Mouse (Mus musculus) forebrain, postnatal 0 days (tissue): ENCODE data around the gene Cdhr1. TPM values are rescaled to one million over a fixed set of nuclear protein-coding genes. Genes with fewer than 3 reads are reported as not detected.
A peak's percentile ranks its signal among the peaks of the same experiment; 100 is the strongest.

Source experiments
- ATAC-seq: fragments of 200-750 bp; cut with Nextera tagmentation; 2 replicates; pipeline ENCODE4 v1.8.0; 2017; ENCODE audit warnings: mild to moderate bottlenecking, moderate library complexity
- DNase-seq: peaks from one replicate; pipeline ENCODE4 v3.0.0-alpha.2; 2015
- H3K27ac ChIP-seq: fragments of 300-500 bp; sonication (generic); 2 replicates; pipeline ENCODE4 v1.5.1; 2014; ENCODE audit warnings: low read depth, mild to moderate bottlenecking, antibody characterized with exemption, low read length, moderate library complexity, mixed read lengths
- H3K27me3 ChIP-seq: fragments of 300-500 bp; sonication (generic); 2 replicates; pipeline ENCODE4 v1.6.1; 2014; ENCODE audit warnings: mild to moderate bottlenecking, low read length, mixed read lengths; ENCODE audit not compliant: insufficient read depth
- H3K36me3 ChIP-seq: fragments of 300-500 bp; sonication (generic); 2 replicates; pipeline ENCODE4 v1.6.1; 2014; ENCODE audit warnings: mild to moderate bottlenecking, moderate library complexity; ENCODE audit not compliant: insufficient read depth
- H3K4me1 ChIP-seq: fragments of 300-500 bp; sonication (generic); 2 replicates; pipeline ENCODE4 v1.6.1; 2014; ENCODE audit warnings: antibody characterized with exemption; ENCODE audit not compliant: insufficient read depth
- H3K4me2 ChIP-seq: fragments of 300-500 bp; sonication (generic); 2 replicates; pipeline ENCODE4 v1.6.1; 2014; ENCODE audit warnings: low read depth, mild to moderate bottlenecking, moderate library complexity
- H3K4me3 ChIP-seq: fragments of 300-500 bp; sonication (generic); 2 replicates; pipeline ENCODE4 v1.5.1; 2014; ENCODE audit warnings: low read depth, low read length, mixed read lengths
- H3K9ac ChIP-seq: fragments of 300-500 bp; sonication (generic); 2 replicates; pipeline ENCODE4 v1.6.1; 2014; ENCODE audit warnings: mild to moderate bottlenecking
- H3K9me3 ChIP-seq: fragments of 300-500 bp; sonication (generic); 2 replicates; pipeline ENCODE4 v1.6.1; 2016; ENCODE audit warnings: low read length
- CTCF ChIP-seq: sonication (generic); IDR thresholded peaks from 2 replicates; pipeline ENCODE4 v1.5.1; 2016; ENCODE audit warnings: antibody characterized with exemption, control low read depth, low read depth
- WGBS: fragments of 180-500 bp; shearing (Covaris S2); extraction: QIAGEN DNeasy Blood & Tissue Kit; methylation state at CpG from one replicate; pipeline ENCODE4 v1.1.7; 2014; 5-methylcytosine and 5-hydroxymethylcytosine counted together
- polyA plus RNA-seq: library from polyadenylated mRNA; unstranded; fragments of >200 nt; fragmentation: Nextera tagmentation; extraction: Ambion mirVana; gene quantifications from 2 replicates; pipeline ENCODE4 v1.2.1, GENCODE M21; 2015
- total RNA-seq: library from RNA; depleted of rRNA; stranded (reverse); fragments of >200 nt; gene quantifications from 2 replicates; pipeline ENCODE4 v1.2.3, GENCODE M21; 2014

The Cdhr1 gene
- total and polyA plus RNA-seq, 2 experiments from 2014 or later, result 10.1 to 16.3 TPM

GRCm38 (mm10) chr14:37109975-37110374, 11.8 kb upstream of the Cdhr1 start:
- Histone ChIP-seq H3K4me1 (no peaks in the 10 kb centered on the region), H3K36me3 (no peaks in the 10 kb centered on the region), H3K9me3 (no peaks in the 10 kb centered on the region), H3K27ac (no peak overlapping the region), H3K4me2 (no peak overlapping the region), H3K27me3 (no peaks in the 10 kb centered on the region), H3K9ac (no peak overlapping the region), H3K4me3 (no peak overlapping the region)
- WGBS, result 74% methylated on average over 9 of the region's 9 CpGs
- no peak for TF ChIP-seq CTCF
- DNase-seq (no peak), ATAC-seq (no peak)

- 87% methylated on average over 8 of the region's 8 CpGs for WGBS
- no peak overlapping the region for H3K4me2 ChIP-seq
- DNase-seq (no peak), ATAC-seq (no peak)
- H3K27me3 ChIP-seq, result no peaks in the 10 kb centered on the region
- no peaks in the 10 kb centered on the region for H3K36me3 ChIP-seq
- TF ChIP-seq CTCF, result no peak
- no peaks in the 10 kb centered on the region for H3K4me1 ChIP-seq
- no peak overlapping the region for H3K27ac ChIP-seq
- H3K9me3 ChIP-seq, result no peaks in the 10 kb centered on the region
- H3K9ac ChIP-seq, result no peak overlapping the region
- H3K4me3 ChIP-seq, result no peak overlapping the region
These were observed 11.3 kb upstream of the Cdhr1 start for GRCm38 (mm10) chr14:37109460-37109859.

DNA sequence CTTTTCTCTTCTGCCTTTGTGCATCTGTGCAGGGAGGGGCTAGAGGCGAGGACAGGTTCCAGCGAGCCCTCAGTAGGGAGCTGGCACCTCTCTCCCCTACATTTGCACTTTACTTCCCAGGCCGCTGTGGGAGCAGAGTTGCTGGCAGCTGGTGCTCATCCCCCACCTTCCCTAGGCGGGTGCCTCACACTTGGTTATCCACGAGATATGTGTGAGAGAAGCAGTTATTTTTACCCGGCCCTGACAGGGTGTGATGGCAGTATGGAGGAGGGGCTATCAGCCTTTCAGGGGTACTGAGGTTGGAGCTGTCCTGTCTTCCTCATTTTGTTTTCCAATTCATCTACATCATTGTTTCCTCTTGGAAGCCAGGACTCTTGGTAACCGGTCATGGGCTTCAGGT, 7.7 kb upstream of the Cdhr1 start:
- ATAC-seq (peak; percentile 69), DNase-seq (no peak)
- H3K27me3 ChIP-seq, result no peaks in the 10 kb centered on the region
- H3K4me3 ChIP-seq, result no peak overlapping the region
- H3K9me3 ChIP-seq, result no peaks in the 10 kb centered on the region
- no peak for TF ChIP-seq CTCF
- 33% methylated on average over 7 of the region's 7 CpGs for WGBS
- no peak overlapping the region for H3K27ac ChIP-seq
- H3K36me3 ChIP-seq, result no peaks in the 10 kb centered on the region
- H3K4me1 ChIP-seq, result no peaks in the 10 kb centered on the region
- H3K9ac ChIP-seq, result no peak overlapping the region
- H3K4me2 ChIP-seq, result no peak overlapping the region

- 60% methylated on average over 5 of the region's 5 CpGs for WGBS
- ATAC-seq (peak; percentile 12; the same call in 1 of the 2 replicates), DNase-seq (peak; percentile 15)
These were observed 6.6 kb upstream of the Cdhr1 start for GRCm38 (mm10) chr14:37104747-37105146.

DNA sequence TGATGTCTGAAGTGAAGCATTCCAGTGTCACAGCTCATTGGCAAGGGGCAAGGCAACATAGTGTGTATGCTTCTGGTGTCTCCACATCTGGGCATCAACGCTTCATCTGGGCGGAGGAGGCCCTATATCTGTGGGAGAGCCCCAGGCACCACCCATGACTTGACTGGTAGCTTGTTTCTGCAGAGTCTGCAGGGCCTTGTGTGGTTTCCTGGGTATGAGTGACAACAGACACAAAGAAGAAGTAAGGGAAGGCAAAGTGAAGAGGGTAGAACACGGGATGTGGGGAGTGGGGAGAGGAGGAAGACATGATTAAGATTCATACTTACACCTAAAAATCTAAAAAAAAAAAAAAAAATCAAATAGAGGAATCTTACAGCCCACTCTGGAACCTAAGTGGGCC, 4.3 kb upstream of the Cdhr1 start:
- Histone ChIP-seq H3K36me3 (no peaks in the 10 kb centered on the region), H3K4me2 (no peak overlapping the region), H3K9me3 (no peaks in the 10 kb centered on the region), H3K4me1 (0 out of 2 replicates have a peak, but pooled peaks cover 2% of the 10 kb centered on the region), H3K4me3 (no peak overlapping the region), H3K27ac (no peak overlapping the region), H3K9ac (no peak overlapping the region), H3K27me3 (no peaks in the 10 kb centered on the region)
- TF ChIP-seq CTCF, result no peak
- no peak for ATAC-seq
- DNase-seq, result no peak
- WGBS, result 81% methylated on average over 3 of the region's 3 CpGs

More at GRCm38 (mm10) chr14:37104747-37105146, 6.6 kb upstream of the Cdhr1 start:
- H3K4me3 ChIP-seq, result no peak overlapping the region
- H3K27me3 ChIP-seq, result no peaks in the 10 kb centered on the region
- no peak for TF ChIP-seq CTCF
- no peak overlapping the region for H3K9ac ChIP-seq
- H3K4me2 ChIP-seq, result no peak overlapping the region
- no peaks in the 10 kb centered on the region for H3K9me3 ChIP-seq
- no peaks in the 10 kb centered on the region for H3K36me3 ChIP-seq
- H3K4me1 ChIP-seq, result no peaks in the 10 kb centered on the region
- no peak overlapping the region for H3K27ac ChIP-seq

GRCm38 (mm10) chr14:37101531-37101930, 3.4 kb upstream of the Cdhr1 start:
- 77% methylated on average over 5 of the region's 5 CpGs for WGBS
- no peaks in the 10 kb centered on the region for H3K27me3 ChIP-seq
- no peak overlapping the region for H3K4me3 ChIP-seq
- 0 out of 2 replicates have a peak, but pooled peaks cover 2% of the 10 kb centered on the region for H3K4me1 ChIP-seq
- no peak for DNase-seq
- H3K4me2 ChIP-seq, result no peak overlapping the region
- no peaks in the 10 kb centered on the region for H3K9me3 ChIP-seq
- H3K36me3 ChIP-seq, result no peaks in the 10 kb centered on the region
- no peak for ATAC-seq
- no peak overlapping the region for H3K27ac ChIP-seq
- no peak overlapping the region for H3K9ac ChIP-seq
- TF ChIP-seq CTCF, result no peak

GRCm38 (mm10) chr14:37095556-37095955, 2.6 kb downstream of the Cdhr1 start:
- Histone ChIP-seq H3K4me2 (no peak overlapping the region), H3K9ac (no peak overlapping the region), H3K4me1 (0 out of 2 replicates have a peak, but pooled peaks cover 2% of the 10 kb centered on the region), H3K4me3 (no peak overlapping the region), H3K36me3 (no peaks in the 10 kb centered on the region), H3K9me3 (no peaks in the 10 kb centered on the region), H3K27ac (no peak overlapping the region), H3K27me3 (no peaks in the 10 kb centered on the region)
- ATAC-seq (no peak), DNase-seq (no peak)
- WGBS, result 83% methylated on average over 4 of the region's 4 CpGs
- no peak for TF ChIP-seq CTCF
